Mouse (Mus musculus): Measurements from ENCODE around the gene 2210407C18Rik. TPM values are rescaled to one million over a fixed set of nuclear protein-coding genes. Genes with fewer than 3 reads are reported as not detected.

2210407C18Rik gene
- polyA plus RNA-seq, 1 experiment, result not detected

DNA sequence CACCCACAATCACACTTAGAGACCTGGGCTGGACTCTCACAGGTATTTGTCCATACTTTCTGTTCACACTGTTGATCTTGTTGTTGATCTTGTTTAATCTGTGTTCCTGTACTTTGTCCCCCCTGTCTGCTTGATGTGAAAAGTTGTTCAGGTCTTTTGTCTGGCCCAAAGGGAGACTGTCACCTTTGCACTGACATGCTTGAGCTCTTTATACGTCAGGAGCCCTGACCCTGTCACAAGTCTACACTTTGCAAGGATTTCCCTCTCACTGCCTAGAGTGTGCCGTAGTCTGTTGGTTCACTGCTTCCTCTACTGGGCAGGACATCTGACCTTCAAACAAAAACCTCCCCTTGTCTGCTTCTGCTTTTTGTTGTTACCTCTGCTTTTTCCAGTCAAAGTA, 11.2 kb downstream of the 2210407C18Rik start:
- Histone ChIP-seq H3K36me3 (replicated peaks; ENCODE audit: low read length) (no peaks in the 10 kb centered on the region), H3K4me1 (peaks cover 36% of the 10 kb centered on the region), H3K9me3 (no peaks in the 10 kb centered on the region), H3K4me3 (replicated peaks) (no peak overlapping the region), H3K27me3 (replicated peaks) (no peaks in the 10 kb centered on the region)
- TF ChIP-seq FLI1 (IDR thresholded peaks at IDR 0.05; ENCODE audit: low read length) (no peak), GATA1 (IDR thresholded peaks at IDR 0.05; ENCODE audit: borderline replicate concordance, low read length) (no peak)

DNA sequence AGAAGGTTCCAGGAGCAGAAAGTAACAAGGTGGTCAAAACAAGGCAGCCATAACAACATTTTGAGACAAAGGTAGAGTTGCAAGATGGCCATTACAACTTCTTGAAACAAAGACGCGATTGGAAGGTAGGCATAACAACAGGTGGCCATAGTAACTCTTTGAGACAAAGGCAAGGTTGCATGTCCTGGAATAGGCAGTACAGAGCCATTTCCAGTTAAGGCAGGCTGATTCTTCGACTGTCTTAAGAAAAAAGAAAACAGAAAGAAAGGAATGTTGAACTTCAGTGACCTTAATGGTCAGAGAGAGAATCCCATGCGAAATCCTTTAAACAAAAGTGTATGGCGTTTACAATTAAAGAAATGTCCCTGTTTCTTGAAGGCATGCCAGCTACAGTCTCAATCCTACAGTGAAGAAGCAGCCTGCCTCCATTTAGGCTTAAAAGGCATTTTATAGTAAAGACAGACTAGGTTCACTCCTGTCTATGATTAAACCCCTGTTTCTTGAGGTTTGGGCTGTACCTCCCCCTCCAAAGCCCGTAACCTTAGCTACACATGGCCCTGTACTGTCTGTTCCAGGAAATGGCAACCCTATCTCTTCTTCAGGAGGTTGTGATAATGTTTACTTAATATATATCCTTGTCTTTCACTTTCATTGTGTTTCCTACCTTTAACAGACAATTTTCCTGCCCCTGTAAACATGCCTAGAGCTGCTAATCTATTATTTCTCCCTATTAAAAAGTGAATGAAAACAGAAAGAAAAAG, 12.9 kb downstream of the 2210407C18Rik start:
- Histone ChIP-seq H3K27me3 (replicated peaks) (peaks cover 1% of the 10 kb centered on the region), H3K9me3 (no peaks in the 10 kb centered on the region), H3K4me3 (replicated peaks) (peak overlapping the region; percentile 46), H3K4me1 (peaks cover 36% of the 10 kb centered on the region), H3K36me3 (replicated peaks; ENCODE audit: low read length) (no peaks in the 10 kb centered on the region)
- TF ChIP-seq GATA1 (IDR thresholded peaks at IDR 0.05; ENCODE audit: borderline replicate concordance, low read length) (no peak), FLI1 (IDR thresholded peaks at IDR 0.05; ENCODE audit: low read length) (no peak)

DNA sequence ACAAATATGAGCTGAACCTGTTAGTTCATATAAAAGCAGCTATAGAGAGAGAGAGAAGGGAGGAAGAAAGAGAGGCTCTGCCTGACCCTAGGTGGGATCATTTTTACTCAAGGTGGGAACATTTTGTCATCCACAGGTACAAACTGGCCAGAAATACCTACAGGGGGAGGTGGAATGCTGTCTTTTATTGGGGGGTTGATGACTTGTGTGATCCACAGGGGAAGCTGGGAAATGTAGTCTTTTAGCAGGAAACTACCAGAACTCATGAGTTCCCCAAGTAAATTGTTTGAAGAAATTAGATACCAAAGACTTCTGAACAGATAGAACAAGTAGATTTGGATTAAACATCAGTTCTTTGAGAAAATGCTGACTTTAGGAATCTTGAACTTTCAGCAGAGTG, 13.8 kb downstream of the 2210407C18Rik start:
- peaks cover 35% of the 10 kb centered on the region for H3K4me1 ChIP-seq
- H3K9me3 ChIP-seq, result no peaks in the 10 kb centered on the region
- TF ChIP-seq FLI1 (IDR thresholded peaks at IDR 0.05; ENCODE audit: low read length), result no peak
- no peak for TF ChIP-seq GATA1 (IDR thresholded peaks at IDR 0.05; ENCODE audit: borderline replicate concordance, low read length)
- no peaks in the 10 kb centered on the region for H3K36me3 ChIP-seq (replicated peaks; ENCODE audit: low read length)
- H3K4me3 ChIP-seq (replicated peaks), result no peak overlapping the region
- H3K27me3 ChIP-seq (replicated peaks), result peaks cover 7% of the 10 kb centered on the region

- no peak overlapping the region for H3K4me3 ChIP-seq (replicated peaks)
- no peaks in the 10 kb centered on the region for H3K36me3 ChIP-seq (replicated peaks; ENCODE audit: low read length)
- TF ChIP-seq FLI1 (IDR thresholded peaks at IDR 0.05; ENCODE audit: low read length) (no peak), GATA1 (IDR thresholded peaks at IDR 0.05; ENCODE audit: borderline replicate concordance, low read length) (no peak)
- peaks cover 11% of the 10 kb centered on the region for H3K27me3 ChIP-seq (replicated peaks)
- peaks cover 22% of the 10 kb centered on the region for H3K4me1 ChIP-seq
- H3K9me3 ChIP-seq, result no peaks in the 10 kb centered on the region
Measured at GRCm38 (mm10) chr11:58597837-58598236, 18.0 kb downstream of the 2210407C18Rik start.

DNA sequence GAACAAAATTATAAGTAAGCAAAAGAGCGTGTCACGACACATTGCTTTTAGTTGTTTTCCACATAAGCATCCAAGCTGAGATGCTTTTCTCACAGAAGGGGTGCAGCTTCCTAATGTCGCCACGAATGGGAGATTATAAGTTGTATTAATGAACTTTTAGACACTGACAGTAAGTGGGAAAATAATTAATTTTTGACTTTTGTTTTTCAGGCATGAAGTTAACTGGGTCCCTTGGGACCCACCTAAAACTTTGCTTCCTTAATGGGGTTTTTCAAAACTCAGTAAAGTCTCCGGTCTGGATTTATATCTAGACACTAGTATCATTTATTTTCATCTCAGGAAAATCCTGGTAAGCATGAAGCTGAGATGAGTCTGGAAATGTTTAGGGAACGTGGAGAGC, 21.1 kb downstream of the 2210407C18Rik start, which contains the start of gene Olfr324:
Gene Olfr324 (plus strand): TSS at position 301 of the 400 bp plus-strand sequence.
- no peak within 1 kb of the TSS for H3K4me3 ChIP-seq (replicated peaks)
- peaks cover 11% of the 10 kb centered on the region for H3K27me3 ChIP-seq (replicated peaks)
- no peaks in the 10 kb centered on the region for H3K9me3 ChIP-seq
- H3K4me1 ChIP-seq, result peaks cover 17% of the 10 kb centered on the region
- H3K36me3 ChIP-seq (replicated peaks; ENCODE audit: low read length), result no peaks in the 10 kb centered on the region
- TF ChIP-seq FLI1 (IDR thresholded peaks at IDR 0.05; ENCODE audit: low read length), result no peak
- TF ChIP-seq GATA1 (IDR thresholded peaks at IDR 0.05; ENCODE audit: borderline replicate concordance, low read length), result no peak

DNA sequence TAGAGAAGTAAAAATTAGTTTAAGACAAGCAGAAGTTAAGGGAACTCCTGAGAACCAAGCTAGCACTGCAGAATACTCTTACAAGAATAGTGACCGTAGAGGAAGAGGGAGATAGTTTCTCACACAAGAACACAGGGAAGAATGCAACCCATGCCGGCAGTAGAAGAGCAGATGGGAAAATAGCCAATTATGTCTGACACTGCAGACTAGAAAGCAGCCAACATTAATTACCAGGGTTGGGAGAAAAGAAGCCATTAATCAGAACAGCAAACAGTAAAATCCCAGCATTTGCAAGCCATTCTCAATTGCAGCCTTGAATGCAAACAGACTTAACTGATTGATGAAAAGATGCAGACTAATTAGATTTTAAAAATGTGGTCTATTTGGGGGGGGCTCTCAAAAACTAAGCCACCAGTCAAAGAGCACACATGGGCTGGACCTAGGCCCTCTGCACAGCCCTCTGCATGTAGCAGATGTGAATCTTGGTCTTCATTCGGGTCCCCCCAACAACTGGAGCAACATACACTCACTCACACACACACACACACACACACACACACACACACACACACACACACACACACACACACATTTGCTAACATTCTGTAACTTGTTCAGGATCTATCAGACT, 27.1 kb downstream of the 2210407C18Rik start:
- no peak for TF ChIP-seq GATA1 (IDR thresholded peaks at IDR 0.05; ENCODE audit: borderline replicate concordance, low read length)
- TF ChIP-seq FLI1 (IDR thresholded peaks at IDR 0.05; ENCODE audit: low read length), result no peak
- no peaks in the 10 kb centered on the region for H3K36me3 ChIP-seq (replicated peaks; ENCODE audit: low read length)
- peaks cover 11% of the 10 kb centered on the region for H3K27me3 ChIP-seq (replicated peaks)
- no peaks in the 10 kb centered on the region for H3K9me3 ChIP-seq
- no peak overlapping the region for H3K4me3 ChIP-seq (replicated peaks)
- peaks cover 27% of the 10 kb centered on the region for H3K4me1 ChIP-seq

GRCm38 (mm10) chr11:58587898-58588348, 28.0 kb downstream of the 2210407C18Rik start:
- peak overlapping the region; percentile 89 for H3K4me3 ChIP-seq (replicated peaks)
- peaks cover 11% of the 10 kb centered on the region for H3K27me3 ChIP-seq (replicated peaks)
- TF ChIP-seq GATA1 (IDR thresholded peaks at IDR 0.05; ENCODE audit: borderline replicate concordance, low read length), result no peak
- peaks cover 27% of the 10 kb centered on the region for H3K4me1 ChIP-seq
- no peaks in the 10 kb centered on the region for H3K36me3 ChIP-seq (replicated peaks; ENCODE audit: low read length)
- no peaks in the 10 kb centered on the region for H3K9me3 ChIP-seq

GRCm38 (mm10) chr11:58578636-58579035, 37.2 kb downstream of the 2210407C18Rik start:
- H3K9me3 ChIP-seq, result no peaks in the 10 kb centered on the region
- no peaks in the 10 kb centered on the region for H3K36me3 ChIP-seq (replicated peaks; ENCODE audit: low read length)
- no peak overlapping the region for H3K4me3 ChIP-seq (replicated peaks)
- peaks cover 16% of the 10 kb centered on the region for H3K27me3 ChIP-seq (replicated peaks)
- no peaks in the 10 kb centered on the region; the same call in 1 of the 2 replicates for H3K4me1 ChIP-seq
- no peak for TF ChIP-seq FLI1 (IDR thresholded peaks at IDR 0.05; ENCODE audit: low read length)
- no peak for TF ChIP-seq GATA1 (IDR thresholded peaks at IDR 0.05; ENCODE audit: borderline replicate concordance, low read length)

DNA sequence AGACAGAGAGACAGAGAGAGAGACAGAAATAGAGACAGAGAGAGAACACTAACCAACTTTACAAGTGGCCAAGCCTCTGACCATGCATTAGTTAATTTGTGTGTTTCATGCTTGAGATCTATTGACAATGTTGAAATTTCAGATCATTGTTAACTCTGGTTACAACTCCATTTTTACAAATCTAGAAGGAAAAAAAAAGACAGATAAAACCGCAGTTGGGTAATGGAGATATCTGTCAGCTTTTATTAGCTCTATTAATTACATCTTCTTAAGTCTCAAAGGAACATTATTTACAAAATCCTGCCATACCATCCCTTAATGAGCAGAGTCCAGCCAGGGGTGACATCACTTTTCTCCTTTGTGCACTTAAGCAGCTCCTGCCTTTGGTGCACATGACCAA, 38.4 kb downstream of the 2210407C18Rik start, which contains the start of gene Olfr325:
Gene Olfr325 (plus strand): TSS at position 301 of the 400 bp plus-strand sequence.
- peaks cover 18% of the 10 kb centered on the region for H3K27me3 ChIP-seq (replicated peaks)
- no peaks in the 10 kb centered on the region for H3K36me3 ChIP-seq (replicated peaks; ENCODE audit: low read length)
- 0 out of 2 replicates have a peak, but pooled peaks cover 6% of the 10 kb centered on the region for H3K9me3 ChIP-seq
- no peak within 1 kb of the TSS for H3K4me3 ChIP-seq (replicated peaks)
- TF ChIP-seq FLI1 (IDR thresholded peaks at IDR 0.05; ENCODE audit: low read length), result no peak
- H3K4me1 ChIP-seq, result peaks cover 3% of the 10 kb centered on the region; the same call in 1 of the 2 replicates

DNA sequence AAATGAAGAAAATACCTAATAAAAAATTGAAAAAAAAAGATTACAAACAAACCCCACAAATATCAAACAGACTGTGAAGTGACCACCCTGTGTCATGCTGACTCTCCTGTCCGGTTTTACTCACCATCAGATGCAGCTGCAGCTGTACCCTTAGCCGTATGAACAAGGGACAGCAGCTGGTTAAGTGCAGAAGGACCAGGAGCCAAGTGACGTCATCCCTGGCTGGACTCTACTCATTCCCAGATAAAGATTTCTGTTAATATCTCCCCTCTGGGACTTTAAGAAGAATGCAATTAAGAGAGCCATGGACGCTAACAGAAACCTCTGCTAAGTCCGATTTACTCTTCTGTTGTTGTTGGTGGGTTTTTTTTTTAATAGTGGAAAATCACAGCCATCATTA, 45.5 kb downstream of the 2210407C18Rik start, which contains the start of gene Olfr224:
Gene Olfr224 (minus strand): TSS at position 149 of the 400 bp plus-strand sequence.
- Histone ChIP-seq H3K4me3 (replicated peaks) (no peak within 1 kb of the TSS), H3K4me1 (peaks cover 11% of the 10 kb centered on the region), H3K9me3 (0 out of 2 replicates have a peak, but pooled peaks cover 6% of the 10 kb centered on the region), H3K27me3 (replicated peaks) (peaks cover 8% of the 10 kb centered on the region), H3K36me3 (replicated peaks; ENCODE audit: low read length) (no peaks in the 10 kb centered on the region)
- no peak for TF ChIP-seq GATA1 (IDR thresholded peaks at IDR 0.05; ENCODE audit: borderline replicate concordance, low read length)

Other genes with a start within 250 kb of the 2210407C18Rik start
- gene Lypd8, start 237.0 kb downstream of the 2210407C18Rik start, polyA plus RNA-seq (2012; ENCODE audit: insufficient read depth, low replicate concordance), result not detected in 2 replicates
- gene 1810065E05Rik, start 195.0 kb downstream of the 2210407C18Rik start, polyA plus RNA-seq (2012; ENCODE audit: insufficient read depth, low replicate concordance), result not detected in 2 replicates
- not detected in 2 replicates for gene Gm12253, start 183.5 kb downstream of the 2210407C18Rik start, polyA plus RNA-seq (2012; ENCODE audit: insufficient read depth, low replicate concordance)
- not detected in 2 replicates for gene Lypd9, start 163.2 kb downstream of the 2210407C18Rik start, polyA plus RNA-seq (2012; ENCODE audit: insufficient read depth, low replicate concordance)
- not detected in 2 replicates for gene Olfr30, start 153.8 kb downstream of the 2210407C18Rik start, polyA plus RNA-seq (2012; ENCODE audit: insufficient read depth, low replicate concordance)
- not detected in 2 replicates for gene Olfr332, start 123.5 kb downstream of the 2210407C18Rik start, polyA plus RNA-seq (2012; ENCODE audit: insufficient read depth, low replicate concordance)
- gene Olfr331, start 113.5 kb downstream of the 2210407C18Rik start, polyA plus RNA-seq (2012; ENCODE audit: insufficient read depth, low replicate concordance), result not detected in 2 replicates
- gene Olfr330, start 81.2 kb downstream of the 2210407C18Rik start, polyA plus RNA-seq (2012; ENCODE audit: insufficient read depth, low replicate concordance), result not detected in 2 replicates
- gene Olfr329-ps, start 69.7 kb downstream of the 2210407C18Rik start, polyA plus RNA-seq (2012; ENCODE audit: insufficient read depth, low replicate concordance), result not detected in 2 replicates
- gene Olfr328, start 60.4 kb downstream of the 2210407C18Rik start, polyA plus RNA-seq (2012; ENCODE audit: insufficient read depth, low replicate concordance), result 0.44 TPM in 1 of 2 replicates, not detected in the other
- not detected in 2 replicates for gene Olfr224, start 45.5 kb downstream of the 2210407C18Rik start, polyA plus RNA-seq (2012; ENCODE audit: insufficient read depth, low replicate concordance)
- gene Olfr325, start 38.3 kb downstream of the 2210407C18Rik start, polyA plus RNA-seq (2012; ENCODE audit: insufficient read depth, low replicate concordance), result not detected in 2 replicates
- gene Olfr324, start 21.0 kb downstream of the 2210407C18Rik start, polyA plus RNA-seq (2012; ENCODE audit: insufficient read depth, low replicate concordance), result not detected in 2 replicates
- gene Olfr323, start 14.4 kb upstream of the 2210407C18Rik start, polyA plus RNA-seq (2012; ENCODE audit: insufficient read depth, low replicate concordance), result not detected in 2 replicates
- 7.9 and 18.0 TPM in 2 replicates for gene Trim58, start 24.4 kb upstream of the 2210407C18Rik start, polyA plus RNA-seq (2012; ENCODE audit: insufficient read depth, low replicate concordance)
- not detected in 2 replicates for gene Olfr322, start 42.7 kb upstream of the 2210407C18Rik start, polyA plus RNA-seq (2012; ENCODE audit: insufficient read depth, low replicate concordance)
- gene Olfr320, start 65.0 kb upstream of the 2210407C18Rik start, polyA plus RNA-seq (2012; ENCODE audit: insufficient read depth, low replicate concordance), result not detected in 2 replicates
- gene Olfr319, start 83.1 kb upstream of the 2210407C18Rik start, polyA plus RNA-seq (2012; ENCODE audit: insufficient read depth, low replicate concordance), result not detected in 2 replicates
- not detected in 2 replicates for gene Olfr318, start 107.9 kb upstream of the 2210407C18Rik start, polyA plus RNA-seq (2012; ENCODE audit: insufficient read depth, low replicate concordance)
- not detected in 2 replicates for gene Olfr317, start 123.1 kb upstream of the 2210407C18Rik start, polyA plus RNA-seq (2012; ENCODE audit: insufficient read depth, low replicate concordance)
- gene Olfr316, start 136.7 kb upstream of the 2210407C18Rik start, polyA plus RNA-seq (2012; ENCODE audit: insufficient read depth, low replicate concordance), result not detected in 2 replicates
- not detected in 2 replicates for gene Olfr315, start 157.1 kb upstream of the 2210407C18Rik start, polyA plus RNA-seq (2012; ENCODE audit: insufficient read depth, low replicate concordance)
- 3.7 TPM in 1 of 2 replicates, not detected in the other for gene Olfr314, start 166.9 kb upstream of the 2210407C18Rik start, polyA plus RNA-seq (2012; ENCODE audit: insufficient read depth, low replicate concordance)
- gene Fam183b, start 185.9 kb upstream of the 2210407C18Rik start, polyA plus RNA-seq (2012; ENCODE audit: insufficient read depth, low replicate concordance), result not detected in 2 replicates
- not detected in 2 replicates for gene Olfr313, start 198.9 kb upstream of the 2210407C18Rik start, polyA plus RNA-seq (2012; ENCODE audit: insufficient read depth, low replicate concordance)
- gene Olfr312, start 213.2 kb upstream of the 2210407C18Rik start, polyA plus RNA-seq (2012; ENCODE audit: insufficient read depth, low replicate concordance), result not detected in 2 replicates
- not detected in 2 replicates for gene Olfr311, start 223.2 kb upstream of the 2210407C18Rik start, polyA plus RNA-seq (2012; ENCODE audit: insufficient read depth, low replicate concordance)
- not detected in 2 replicates for gene Gm12258, start 231.1 kb upstream of the 2210407C18Rik start, polyA plus RNA-seq (2012; ENCODE audit: insufficient read depth, low replicate concordance)